Mouse (Mus musculus) frontal cortex, adult (tissue): ENCODE measurements at regions not wholly inside any gene's neighbourhood (a gene's known extent, or its start where the extent isn't known, plus 50 kb on each side); places are given as distances from the start of the nearest gene placed in this dataset.

Source experiments
- ATAC-seq: cut with Nextera tagmentation; 2 replicates; pipeline ENCODE4 v1.9.2; 2017; ENCODE audit warnings: mild to moderate bottlenecking, moderate library complexity, mixed read lengths; ENCODE audit not compliant: low TSS enrichment

- no peak for ATAC-seq
These were observed 85.3 kb downstream of the 4930444P10Rik start for GRCm38 (mm10) chr1:16007809-16008208.

GRCm38 (mm10) chr1:16006888-16007287 is 86.2 kb downstream of the 4930444P10Rik start:
- no peak for ATAC-seq

- ATAC-seq: no peak
These were observed 96.0 kb downstream of the 4930444P10Rik start for GRCm38 (mm10) chr1:15997135-15997534.

GRCm38 (mm10) chr1:15996341-15996740 is 96.8 kb downstream of the 4930444P10Rik start:
- ATAC-seq: no peak

GRCm38 (mm10) chr1:15993561-15994410 is 99.3 kb downstream of the 4930444P10Rik start:
- peak; percentile 81 for ATAC-seq

- peak; percentile 79 for ATAC-seq
These were observed 102.1 kb downstream of the 4930444P10Rik start for GRCm38 (mm10) chr1:15990982-15991381.

- no peak for ATAC-seq
These were observed 107.5 kb downstream of the 4930444P10Rik start for GRCm38 (mm10) chr1:15985579-15985978.

- no peak for ATAC-seq
These were observed 113.8 kb downstream of the 4930444P10Rik start for GRCm38 (mm10) chr1:15979333-15979732.

- ATAC-seq: no peak
These were observed 133.5 kb downstream of the 4930444P10Rik start for GRCm38 (mm10) chr1:15959578-15959977.

- ATAC-seq: no peak
These were observed 134.5 kb downstream of the 4930444P10Rik start for GRCm38 (mm10) chr1:15958661-15959060.

- ATAC-seq: peak; percentile 99
These were observed 149.5 kb downstream of the 4930444P10Rik start for GRCm38 (mm10) chr1:15943662-15944061.

- ATAC-seq: peak; percentile 91
These were observed 150.1 kb downstream of the 4930444P10Rik start for GRCm38 (mm10) chr1:15943041-15943440.
